Mouse (Mus musculus) thymus, adult 2 months (tissue): ENCODE measurements around the gene Pnma5. TPM values are rescaled to one million over a fixed set of nuclear protein-coding genes. Genes with fewer than 3 reads are reported as not detected.
"Not testable (repeated sequence)": the region's sequence is repeated elsewhere in the genome, so short reads cannot be mapped to it uniquely, and the experiment has no call there.

ENCODE experiments used
- DNase-seq: peaks from one replicate; pipeline ENCODE4 v3.0.0; 2021
- H3K27ac ChIP-seq: fragments of 200-500 bp; 2 replicates; pipeline ENCODE4 v1.5.1; 2012; ENCODE audit warnings: low read length, control low read depth; ENCODE audit not compliant: control insufficient read depth, insufficient read depth
- H3K27me3 ChIP-seq: fragments of 200-500 bp; 2 replicates; pipeline ENCODE4 v1.6.1; 2012; ENCODE audit warnings: mild to moderate bottlenecking, low read length, moderate library complexity, mixed read lengths; ENCODE audit not compliant: control insufficient read depth, insufficient read depth
- H3K36me3 ChIP-seq: fragments of 200-500 bp; 2 replicates; pipeline ENCODE4 v1.6.1; 2012; ENCODE audit warnings: mild to moderate bottlenecking, low read length, moderate library complexity; ENCODE audit not compliant: control insufficient read depth, insufficient read depth
- H3K4me1 ChIP-seq: fragments of 200-500 bp; replicated peaks from 2 replicates; pipeline ENCODE4 v1.6.1; 2012; ENCODE audit warnings: low read length; ENCODE audit not compliant: control insufficient read depth, insufficient read depth
- H3K4me3 ChIP-seq: fragments of 200-500 bp; 2 replicates; pipeline ENCODE4 v1.5.1; 2012; ENCODE audit warnings: mild to moderate bottlenecking, low read length, control low read depth, moderate library complexity; ENCODE audit not compliant: control insufficient read depth, insufficient read depth
- CTCF ChIP-seq: fragments of 200-500 bp; IDR thresholded peaks from 2 replicates; pipeline ENCODE4 v1.5.1; 2012; ENCODE audit warnings: mild to moderate bottlenecking, control low read depth, low read length, moderate library complexity, borderline replicate concordance; ENCODE audit not compliant: control insufficient read depth, poor library complexity, insufficient read depth; ENCODE audit errors: extremely low read depth
- POLR2A ChIP-seq: fragments of 200-500 bp; IDR thresholded peaks from 2 replicates; pipeline ENCODE4 v1.6.1; 2012; ENCODE audit warnings: mild to moderate bottlenecking, low read length, control low read depth, moderate library complexity; ENCODE audit not compliant: control insufficient read depth, poor library complexity, insufficient read depth; ENCODE audit errors: extremely low read depth
- WGBS: fragments of 180-500 bp; shearing (Covaris S2); methylation state at CpG from one replicate; pipeline ENCODE4 v1.1.7; 2018; 5-methylcytosine and 5-hydroxymethylcytosine counted together
- polyA plus RNA-seq: library from polyadenylated mRNA; depleted of rRNA; stranded (reverse); fragments of >200 nt; gene quantifications from 2 replicates; pipeline ENCODE4 v1.2.3, GENCODE M21; 2012; rRNA removed

The Pnma5 gene
- polyA plus RNA-seq, result not detected in 2 replicates

GRCm38 (mm10) chrX:73037003-73037402 lies at the start of gene Pnma5:
Gene Pnma5, minus strand, starts transcription at chrX:73037103.
- no peaks in the 10 kb centered on the region for H3K36me3 ChIP-seq
- DNase-seq, result no peak
- H3K27me3 ChIP-seq, result no peaks in the 10 kb centered on the region
- 86% methylated on average over 1 of the region's 1 CpGs for WGBS
- no peak within 1 kb of the TSS for H3K27ac ChIP-seq
- H3K4me1 ChIP-seq, result no peaks in the 10 kb centered on the region
- H3K4me3 ChIP-seq, result no peak within 1 kb of the TSS
- TF ChIP-seq CTCF, result no peak

- 13% methylated on average over 19 of the region's 19 CpGs for WGBS
- H3K36me3 ChIP-seq, H3K4me1 ChIP-seq, H3K27ac ChIP-seq, H3K27me3 ChIP-seq: not testable (repeated sequence)
- peak within 1 kb of the TSS; percentile 42 for H3K4me3 ChIP-seq
- DNase-seq, result peak; percentile 49
Measured at GRCm38 (mm10) chrX:73082267-73083055, 45.6 kb upstream of the Pnma5 start, which contains the start of gene Xlr4a. Gene Xlr4a, minus strand, starts transcription at chrX:73082478.

- not testable (repeated sequence) for H3K4me3 ChIP-seq, H3K27ac ChIP-seq, H3K36me3 ChIP-seq, H3K4me1 ChIP-seq, DNase-seq, H3K27me3 ChIP-seq
- WGBS, result no CpG with 5 or more reads among the region's 5 CpGs
Measured at GRCm38 (mm10) chrX:73066765-73067312, 29.9 kb upstream of the Pnma5 start.

GRCm38 (mm10) chrX:73064415-73064793 lies 27.5 kb upstream of the Pnma5 start, which contains the start of gene Pnma3:
Gene Pnma3, plus strand, starts transcription at chrX:73064787.
- Histone ChIP-seq H3K4me1 (no peaks in the 10 kb centered on the region), H3K4me3 (no peak within 1 kb of the TSS), H3K27me3 (no peaks in the 10 kb centered on the region), H3K36me3 (no peaks in the 10 kb centered on the region), H3K27ac (no peak within 1 kb of the TSS)
- TF ChIP-seq POLR2A, result no peak
- no peak for TF ChIP-seq CTCF
- WGBS, result 30% methylated on average over 5 of the region's 7 CpGs
- DNase-seq, result no peak

GRCm38 (mm10) chrX:73063512-73064414 lies 26.9 kb upstream of the Pnma5 start:
- Histone ChIP-seq H3K27ac (no peak overlapping the region), H3K4me3 (no peak overlapping the region), H3K36me3 (no peaks in the 10 kb centered on the region), H3K4me1 (no peaks in the 10 kb centered on the region), H3K27me3 (no peaks in the 10 kb centered on the region)
- TF ChIP-seq CTCF (no peak), POLR2A (no peak)
- no peak for DNase-seq
- 81% methylated on average over 24 of the region's 24 CpGs for WGBS

GRCm38 (mm10) chrX:73062323-73062722 lies 25.4 kb upstream of the Pnma5 start:
- 47% methylated on average over 5 of the region's 5 CpGs for WGBS
- Histone ChIP-seq H3K27ac (no peak overlapping the region), H3K36me3 (no peaks in the 10 kb centered on the region), H3K4me1 (no peaks in the 10 kb centered on the region), H3K27me3 (no peaks in the 10 kb centered on the region), H3K4me3 (no peak overlapping the region)
- TF ChIP-seq CTCF, result no peak
- TF ChIP-seq POLR2A, result no peak
- no peak for DNase-seq
